ENCODE assay signal across 10 mouse cellular contexts in the genomic region with DNA sequence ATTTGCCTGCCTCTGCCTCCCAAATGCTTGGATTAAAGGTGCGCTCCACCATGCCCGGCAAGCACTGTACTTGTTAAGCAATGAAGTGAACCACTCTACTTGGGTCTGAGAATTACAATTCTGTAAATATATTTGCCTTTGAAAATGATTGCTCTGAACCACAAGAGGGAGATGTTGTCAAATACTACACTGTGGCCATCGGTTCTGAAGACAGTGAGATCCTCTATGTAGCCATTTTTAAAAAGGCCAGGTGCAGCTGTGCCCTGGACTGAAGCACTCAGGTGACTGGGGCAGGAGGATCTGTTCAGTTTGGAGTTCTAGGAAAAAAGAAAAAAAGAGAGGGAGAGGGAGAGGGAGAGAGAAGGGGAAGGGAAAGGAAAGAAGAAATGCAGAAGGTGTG. TPM values are rescaled to one million over a fixed set of nuclear protein-coding genes. Genes with fewer than 3 reads are reported as not detected.
DNase-seq lines count a peak whose midpoint lies in the region; ATAC-seq and TF ChIP-seq lines count a peak whose summit lies in the region.
"Had no signal": no experiment of that assay in that cellular context is flagged by ENCODE, and none has a peak within 500 bp of the region (broad histone marks: within the 10 kb centered on the region; RNA-seq: fewer than 3 reads in every experiment).

No protein-coding gene starts in this region.

- no peak overlapping the region for H3K4me2 ChIP-seq in forebrain, embryonic 13.5 days
- H3K4me2 ChIP-seq: embryonic facial prominence, embryonic 12.5 days had no signal

- H3K4me3 ChIP-seq in liver, adult 2 months (ENCODE audit: insufficient read depth, low read depth, low read length): no peak overlapping the region
- no peak overlapping the region for H3K4me3 ChIP-seq in G1E (ENCODE audit: low read depth, low read length)
- no peak overlapping the region for H3K4me3 ChIP-seq in forebrain, embryonic 13.5 days
- H3K4me3 ChIP-seq: embryonic facial prominence, embryonic 12.5 days; midbrain, embryonic 10.5 days had no signal

- H3K27ac ChIP-seq in liver, adult 2 months (replicated peaks; ENCODE audit: insufficient read depth, low read depth, low read length): no peak overlapping the region
- H3K27ac ChIP-seq in forebrain, embryonic 13.5 days: no peak overlapping the region
- H3K27ac ChIP-seq: embryonic facial prominence, embryonic 12.5 days; midbrain, embryonic 10.5 days had no signal

- 0 out of 2 replicates have a peak, but pooled peaks have one; percentile 8 for ATAC-seq in G1E (ENCODE audit: extremely low read depth, insufficient number of reproducible peaks, low FRiP score, poor library complexity, severe bottlenecking)
- no peak for ATAC-seq in forebrain, embryonic 13.5 days

- no peak overlapping the region for H3K9ac ChIP-seq in liver, adult 2 months (ENCODE audit: low read depth, low read length)
- H3K9ac ChIP-seq in forebrain, embryonic 13.5 days: no peak overlapping the region
- H3K9ac ChIP-seq: embryonic facial prominence, embryonic 12.5 days had no signal

- no peaks in the 10 kb centered on the region; the same call in 1 of the 2 replicates for H3K36me3 ChIP-seq in liver, adult 2 months (ENCODE audit: control insufficient read depth, insufficient read depth, low read length)
- peaks cover 30% of the 10 kb centered on the region for H3K36me3 ChIP-seq in G1E (replicated peaks)
- H3K36me3 ChIP-seq in forebrain, embryonic 13.5 days (ENCODE audit: poor library complexity, severe bottlenecking): peaks cover 8% of the 10 kb centered on the region; the same call in 1 of the 2 replicates
- H3K36me3 ChIP-seq: embryonic facial prominence, embryonic 12.5 days had no signal

- 28% methylated on average over 3 of the region's 3 CpGs for WGBS in liver, adult 2 months
- 74% methylated on average over 3 of the region's 3 CpGs for WGBS in forebrain, embryonic 13.5 days

- no peaks in the 10 kb centered on the region for H3K9me3 ChIP-seq in G1E (replicated peaks)
- no peaks in the 10 kb centered on the region for H3K9me3 ChIP-seq in forebrain, embryonic 13.5 days (replicated peaks)
- H3K9me3 ChIP-seq: embryonic facial prominence, embryonic 12.5 days; midbrain, embryonic 10.5 days had no signal

- TF ChIP-seq CTCF in liver, adult 2 months (IDR thresholded peaks at IDR 0.05; ENCODE audit: low read depth, low read length): peak; percentile 55; the same call in 1 of the 2 replicates
- no peak for TF ChIP-seq CTCF in G1E (IDR thresholded peaks at IDR 0.05; ENCODE audit: low read depth, low read length)

- no peaks in the 10 kb centered on the region for H3K79me2 ChIP-seq in liver, adult 2 months (ENCODE audit: control insufficient read depth, insufficient read depth, low read length)

- TF ChIP-seq POLR2A in liver, adult 2 months (IDR thresholded peaks at IDR 0.05; ENCODE audit: extremely low read depth, insufficient read depth, low read length): no peak

- H3K27me3 ChIP-seq in liver, adult 2 months (ENCODE audit: control insufficient read depth, insufficient read depth, low read length): no peaks in the 10 kb centered on the region
- H3K27me3 ChIP-seq in G1E (ENCODE audit: insufficient read depth, low read length): no peaks in the 10 kb centered on the region
- H3K27me3 ChIP-seq in forebrain, embryonic 13.5 days: no peaks in the 10 kb centered on the region
- H3K27me3 ChIP-seq: embryonic facial prominence, embryonic 12.5 days had no signal

- H3K4me1 ChIP-seq in liver, adult 2 months (ENCODE audit: control insufficient read depth, insufficient read depth, low read length): no peaks in the 10 kb centered on the region; the same call in 1 of the 2 replicates
- H3K4me1 ChIP-seq in G1E (ENCODE audit: insufficient read depth, low read depth, low read length): peaks cover 11% of the 10 kb centered on the region
- H3K4me1 ChIP-seq in forebrain, embryonic 13.5 days: peaks cover 8% of the 10 kb centered on the region; the same call in 1 of the 2 replicates

- DNase-seq in liver, adult 2 months (ENCODE audit: extremely low read depth, low read depth, low spot score): peak; percentile 75
- DNase-seq in liver: no peak
- DNase-seq in G1E (ENCODE audit: low spot score): peak; percentile 39
- DNase-seq in c-Kit-negative CD71-positive TER-119-positive erythroid progenitor cells, embryonic 14.5 days (ENCODE audit: low read depth, low spot score): peak; percentile 38
- DNase-seq in mesoderm, embryonic 11.5 days (ENCODE audit: low read depth, low spot score): peak; percentile 34
- no peak for DNase-seq in kidney, adult 11 months
- no peak for DNase-seq in gastrocnemius, postnatal 4 days (ENCODE audit: low spot score in 2 of 2)

RNA-seq across cellular contexts. Expression of a gene that starts 23.6 kb away (rescaled TPM):
- total RNA-seq in liver, adult 2 months (2014; rRNA removed): 2.6 and 4.3 TPM in 2 replicates
- polyA plus RNA-seq in liver, adult 2 months (2012; rRNA removed): 1.7 and 2.0 TPM in 2 replicates
- 11.7 and 13.7 TPM in 2 replicates for total RNA-seq in G1E (2014; fragmentation: Nextera tagmentation)
- 8.6 and 10.6 TPM in 2 replicates for total RNA-seq in G1E (2017)
- 0.25 and 0.29 TPM in 2 replicates for polyA plus RNA-seq in G1E (2012)
- 9.9 and 10.7 TPM in 2 replicates for polyA plus RNA-seq in forebrain, embryonic 13.5 days (2015; fragmentation: Nextera tagmentation; extraction: Ambion mirVana)
- 1 to 10 TPM; 5.0 to 5.2 TPM for total RNA-seq in gastrocnemius, postnatal 4 days (2021)

RNA-seq across cellular contexts. Expression of a gene that starts 23.8 kb away (rescaled TPM):
- 14.4 TPM in 2 replicates for total RNA-seq in liver, adult 2 months (2014; rRNA removed)
- 6.2 and 6.3 TPM in 2 replicates for polyA plus RNA-seq in liver, adult 2 months (2012; rRNA removed)
- total RNA-seq in G1E (2014; fragmentation: Nextera tagmentation) (59.9 and 73.0 TPM in 2 replicates), G1E (2017) (31.7 and 38.1 TPM in 2 replicates)
- 17.2 and 17.6 TPM in 2 replicates for polyA plus RNA-seq in G1E (2012)
- polyA plus RNA-seq in forebrain, embryonic 13.5 days (2015; fragmentation: Nextera tagmentation; extraction: Ambion mirVana): 62.6 and 63.9 TPM in 2 replicates
- 10 to 100 TPM; 50.5 to 56.8 TPM for total RNA-seq in gastrocnemius, postnatal 4 days (2021)

Comparison
In these comparisons a context has a peak if more than half of its experiments do, and no peak if none do; other contexts are left out.
1. DNase-seq: peak in liver, adult 2 months (single experiment), G1E (single experiment), c-Kit-negative CD71-positive TER-119-positive erythroid progenitor cells, embryonic 14.5 days (single experiment) and mesoderm, embryonic 11.5 days (single experiment); none in liver (single experiment), kidney, adult 11 months (single experiment) and gastrocnemius, postnatal 4 days (0 of 2).